Mouse (Mus musculus): ENCODE measurements around the gene Ank3.

The Ank3 gene

DNA sequence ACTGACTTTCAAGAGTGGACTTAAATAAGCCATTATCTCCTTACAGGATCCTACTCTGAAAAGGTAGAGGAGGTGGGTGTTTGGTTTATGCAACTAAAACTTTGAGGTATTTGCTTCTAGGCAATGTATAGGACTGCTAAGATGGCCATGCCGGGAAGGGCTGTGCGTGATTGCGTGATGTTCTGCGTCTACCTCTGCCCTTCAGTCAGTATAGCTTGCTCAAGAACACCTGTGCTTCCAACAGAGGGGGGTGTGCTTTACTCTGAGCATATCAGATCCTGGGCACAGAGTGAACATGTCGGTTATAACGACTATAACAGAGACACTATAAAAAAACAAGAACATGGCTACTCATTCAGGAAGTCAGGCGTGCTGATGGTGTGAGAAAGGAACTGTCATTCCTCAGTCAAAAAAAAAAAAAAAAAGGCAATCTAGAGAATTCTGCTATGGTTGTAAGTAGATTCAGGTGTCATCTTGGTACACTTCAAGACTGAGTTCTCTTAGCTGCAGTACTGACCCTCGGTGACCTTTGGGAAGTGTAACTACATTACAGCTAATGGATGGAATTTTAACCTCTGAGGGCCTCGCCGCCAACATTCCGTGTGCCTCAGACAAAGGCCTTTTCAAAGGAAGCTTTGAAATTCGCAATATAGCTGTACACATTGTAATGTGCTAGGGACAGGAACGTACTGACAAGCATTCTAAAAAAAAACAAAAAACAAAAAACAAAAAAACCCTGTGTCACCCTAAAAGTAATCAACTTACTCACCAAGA lies 387.8 kb downstream of the Ank3 start:
- no peak for DNase-seq

DNA sequence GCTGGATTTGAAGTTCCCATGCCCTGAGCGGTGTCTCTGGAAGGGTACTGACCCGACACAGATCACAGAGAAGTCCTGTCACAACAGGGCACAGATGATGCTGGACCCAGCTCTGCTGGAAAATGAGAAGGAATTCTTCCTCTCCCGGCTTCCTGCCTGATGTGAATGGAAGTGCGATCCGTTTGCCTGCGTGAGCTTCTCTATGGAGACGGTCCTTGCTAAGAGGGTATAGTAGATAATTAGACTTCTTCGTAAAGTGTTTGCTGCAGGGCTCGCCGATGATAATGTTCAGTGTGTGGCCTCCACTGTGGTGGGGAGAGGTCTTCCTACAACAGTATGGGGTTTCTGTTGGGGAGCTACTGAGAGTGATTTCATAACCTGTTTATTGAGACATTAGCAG lies 388.8 kb downstream of the Ank3 start:
- peak in 1 of 2 experiments; percentile 13 for DNase-seq

DNA sequence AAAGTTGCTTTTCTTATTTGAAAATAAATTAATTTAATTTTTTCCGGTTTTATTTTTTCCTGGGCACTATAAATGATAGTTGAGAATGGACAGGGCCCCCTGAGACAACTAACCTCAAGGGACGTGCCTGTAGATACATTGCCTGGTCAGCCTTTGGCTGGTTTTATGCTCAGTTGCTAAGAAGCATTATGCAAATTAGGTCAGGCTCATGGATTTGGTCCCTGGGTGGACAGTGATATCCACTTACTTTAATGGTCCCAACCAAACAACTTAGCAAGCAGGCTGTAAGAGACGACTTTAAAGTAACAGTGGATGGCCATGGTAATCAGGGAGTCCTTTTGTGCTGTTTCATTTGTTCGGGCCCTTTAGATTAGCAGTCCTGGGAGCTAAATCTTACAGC lies 392.0 kb downstream of the Ank3 start:
- DNase-seq: no peak

- no peak for DNase-seq
Measured at GRCm38 (mm10) chr10:69791951-69792350, 393.4 kb downstream of the Ank3 start.

DNA sequence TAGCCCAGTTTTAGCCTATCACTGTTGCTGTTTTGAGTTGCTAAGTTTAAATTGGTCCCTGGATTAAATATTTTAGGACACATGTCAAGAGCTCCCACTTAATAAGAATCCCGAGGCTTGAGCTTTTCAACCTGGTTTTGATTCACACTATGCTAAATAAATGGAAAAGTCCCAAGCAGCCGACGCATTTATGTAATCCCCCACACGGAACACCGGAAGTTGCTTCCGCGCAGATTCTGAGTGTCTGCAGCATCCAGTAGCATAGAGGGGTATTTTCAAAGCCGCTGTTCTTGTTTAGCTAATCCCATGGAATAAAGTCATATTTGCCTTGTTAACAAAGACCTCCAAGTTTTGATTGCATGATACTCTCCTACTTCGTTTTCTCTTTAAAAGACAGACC lies 393.8 kb downstream of the Ank3 start:
- peak in 1 of 2 experiments; percentile 21 for DNase-seq

DNA sequence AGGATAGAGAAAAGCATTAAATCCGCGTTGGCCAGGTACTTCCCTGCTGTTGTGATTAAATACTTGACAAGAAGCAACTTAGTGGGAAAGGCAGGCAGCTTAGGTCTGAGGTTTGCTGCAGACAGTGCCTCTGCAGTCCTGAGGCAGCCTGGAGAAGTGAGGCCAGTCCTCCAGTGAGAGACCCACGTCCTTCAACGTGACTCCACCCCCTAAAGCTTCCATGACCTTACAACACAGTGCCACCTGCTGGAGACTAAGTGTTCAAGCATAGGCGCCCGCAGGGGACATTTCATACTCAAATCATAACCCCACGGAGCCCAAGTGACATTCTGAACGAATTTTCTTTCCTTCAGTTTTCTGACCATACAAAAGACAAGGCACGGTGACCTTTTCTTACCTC lies 394.5 kb downstream of the Ank3 start:
- DNase-seq: peak; percentile 57 to 74

GRCm38 (mm10) chr10:69795656-69796055 lies 397.1 kb downstream of the Ank3 start:
- DNase-seq: no peak

DNA sequence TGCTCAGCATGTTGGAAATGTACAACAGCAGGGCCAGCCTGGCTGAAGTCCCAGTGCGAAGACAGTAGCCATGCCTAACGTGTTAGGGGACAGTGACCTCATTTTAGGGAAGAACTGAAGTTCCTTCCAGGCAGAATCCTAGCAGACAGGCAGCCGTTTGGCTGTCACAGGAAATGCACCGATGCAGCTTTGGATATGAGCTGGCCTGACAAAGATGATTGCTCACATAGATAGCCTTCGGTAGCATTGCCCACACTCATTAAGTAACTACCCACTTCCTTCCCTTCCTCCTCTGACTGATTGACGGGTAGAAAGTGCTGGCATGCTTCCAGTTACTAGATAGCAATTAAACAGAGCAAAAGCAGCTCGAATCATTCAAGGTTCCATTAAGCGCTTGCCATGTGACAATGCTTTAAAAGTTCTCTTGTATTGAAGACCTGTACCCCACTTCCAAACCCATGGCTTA lies 397.9 kb downstream of the Ank3 start:
- DNase-seq: no peak

DNA sequence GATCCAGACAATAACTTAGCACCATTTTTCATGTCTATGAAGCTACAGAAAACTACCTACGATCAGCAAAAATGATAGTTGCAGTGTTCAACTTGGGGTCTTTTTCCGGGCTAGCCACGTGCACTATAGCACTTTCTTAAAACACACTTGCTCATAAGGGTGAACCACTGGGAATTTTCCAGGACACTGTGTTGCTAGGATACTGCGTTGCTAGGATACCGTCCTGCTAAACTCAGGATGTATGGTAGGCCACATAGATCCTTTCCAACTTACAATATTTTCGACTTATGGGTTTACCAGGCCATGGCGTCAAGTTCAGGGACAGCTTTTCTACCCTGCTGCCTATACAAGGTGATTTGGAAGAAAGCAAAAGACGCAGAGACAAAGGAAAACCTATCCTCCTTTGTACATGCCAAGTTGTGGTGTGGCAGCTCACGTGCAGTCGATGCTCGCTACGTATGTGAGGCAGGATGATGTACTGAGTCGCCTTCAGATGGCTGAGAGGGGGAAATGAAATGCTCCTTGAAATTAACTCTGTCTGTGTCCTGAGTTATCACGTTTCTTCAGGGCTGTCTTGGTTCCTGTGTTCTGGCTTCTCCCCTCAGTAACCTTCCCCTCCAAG lies 404.7 kb downstream of the Ank3 start:
- no peak for DNase-seq

- DNase-seq: no peak
Measured at GRCm38 (mm10) chr10:69804613-69805012, 406.0 kb downstream of the Ank3 start.

GRCm38 (mm10) chr10:69810785-69811184 lies 412.2 kb downstream of the Ank3 start:
- DNase-seq: no peak

GRCm38 (mm10) chr10:69813823-69814522 lies 415.4 kb downstream of the Ank3 start:
- DNase-seq: no peak

DNA sequence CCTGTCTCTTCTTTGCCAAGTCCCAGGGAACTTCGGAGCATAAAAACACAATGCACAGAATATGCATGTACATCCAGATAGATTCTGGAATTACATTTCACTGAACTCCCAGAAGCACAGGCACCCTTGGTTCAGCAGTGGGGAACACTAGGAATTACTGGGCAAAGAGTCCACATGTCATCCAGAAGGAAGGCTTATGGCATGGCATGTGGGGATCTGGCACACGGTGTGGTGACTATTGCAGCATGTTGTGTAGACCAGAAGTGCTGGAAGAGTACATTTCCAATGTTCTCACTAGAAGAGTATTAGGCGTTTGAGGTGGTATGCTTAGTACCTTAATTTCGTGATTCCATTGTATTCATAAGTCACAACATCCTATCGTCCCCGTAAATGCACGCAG lies 422.7 kb downstream of the Ank3 start:
- DNase-seq: no peak

DNA sequence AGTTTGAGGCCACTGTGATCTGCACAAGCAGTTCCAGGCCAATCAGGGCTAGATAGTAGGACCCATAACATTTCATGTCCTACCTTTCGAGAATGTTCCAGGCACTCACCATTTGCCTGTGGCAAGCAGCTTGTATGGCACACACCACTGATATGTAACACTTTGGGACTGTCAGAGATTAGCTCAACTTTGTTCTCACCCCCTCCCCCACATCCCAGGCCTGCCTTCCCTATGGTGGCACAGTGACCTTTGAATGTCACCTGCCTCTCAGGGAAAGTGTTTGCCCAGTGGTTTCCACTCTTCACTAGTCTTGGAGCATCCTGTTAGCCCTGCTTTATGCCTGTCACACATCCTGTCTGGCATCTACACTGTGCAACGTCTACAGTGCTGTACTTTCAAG lies 430.2 kb downstream of the Ank3 start:
- no peak for DNase-seq

- no peak for DNase-seq
Measured at GRCm38 (mm10) chr10:69829236-69829635, 430.7 kb downstream of the Ank3 start.

- no peak for DNase-seq
Measured at GRCm38 (mm10) chr10:69831568-69831967, 433.0 kb downstream of the Ank3 start.

DNA sequence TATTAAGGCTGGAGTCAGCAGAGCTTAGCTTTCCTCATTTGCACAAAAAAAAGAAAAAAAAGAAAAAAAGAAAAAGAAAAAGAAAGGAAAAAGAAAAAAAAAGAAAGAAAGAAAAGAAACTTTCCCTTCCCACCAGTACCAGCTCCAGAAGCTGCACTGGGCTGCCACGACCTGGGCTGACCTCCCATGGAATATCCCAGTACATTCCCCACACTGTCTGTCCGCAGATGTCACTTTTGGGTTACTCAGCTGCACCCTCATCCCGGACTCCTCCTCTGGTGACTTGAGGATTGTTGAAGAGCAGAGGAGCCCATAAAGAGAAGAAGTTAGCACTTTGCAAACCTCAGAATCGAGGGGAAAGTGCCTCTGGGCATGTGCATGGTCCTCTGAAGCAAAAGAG lies 433.7 kb downstream of the Ank3 start:
- no peak for DNase-seq

GRCm38 (mm10) chr10:69832822-69833221 lies 434.2 kb downstream of the Ank3 start:
- no peak for DNase-seq

DNA sequence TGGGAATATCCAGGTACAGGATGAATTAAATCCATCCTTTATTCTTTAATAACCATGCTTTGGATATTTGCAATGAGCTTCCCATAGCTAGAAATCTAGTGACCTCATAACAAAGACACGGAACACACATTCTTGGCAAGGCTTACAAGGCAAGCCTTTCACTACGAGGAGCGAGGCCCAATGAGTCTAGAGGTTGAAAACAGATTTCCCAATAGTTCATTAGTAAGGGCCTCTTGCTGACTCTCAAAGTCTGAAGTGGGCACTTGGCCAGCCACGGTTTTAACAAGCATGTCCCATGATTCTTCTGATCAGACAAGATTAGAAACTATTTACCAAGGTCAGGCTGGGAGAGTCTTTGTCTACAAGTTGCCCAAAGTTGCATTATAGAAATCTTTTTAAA lies 436.1 kb downstream of the Ank3 start:
- DNase-seq: peak; percentile 39 to 48

GRCm38 (mm10) chr10:69845749-69846148 lies 447.2 kb downstream of the Ank3 start:
- DNase-seq: peak; percentile 47 to 61

- no peak for DNase-seq
Measured at GRCm38 (mm10) chr10:69852366-69853091, 454.0 kb downstream of the Ank3 start.

- no peak for DNase-seq
Measured at GRCm38 (mm10) chr10:69854587-69855185, 456.1 kb downstream of the Ank3 start.

- DNase-seq: no peak
Measured at GRCm38 (mm10) chr10:69858011-69858410, 459.4 kb downstream of the Ank3 start.

Data from kidney, postnatal 4 days (tissue).